Mouse (Mus musculus): ENCODE results near the gene Timm8a2.

GRCm38 (mm10) chr14:121985477-121985876, 49.0 kb upstream of the Timm8a2 start:
- TF ChIP-seq EP300 (IDR thresholded peaks at IDR 0.05; ENCODE audit: low read depth in 1 of 2, low read length in 2 of 2) = peak; percentile 53 to 83
- no peak for TF ChIP-seq ELF1 (IDR thresholded peaks at IDR 0.05; ENCODE audit: low read depth, low read length)
- peak; percentile 66 for TF ChIP-seq GATA1 (IDR thresholded peaks at IDR 0.05; ENCODE audit: low read depth, low read length)
- TF ChIP-seq CTCF (IDR thresholded peaks at IDR 0.05 in 2 of 3, conservative IDR thresholded peaks at IDR 0.05 in 1 of 3; ENCODE audit: control insufficient read depth in 1 of 3, insufficient read depth in 1 of 3, low read depth in 2 of 3, low read length in 3 of 3, poor library complexity in 1 of 3, severe bottlenecking in 1 of 3) = no peak
- no peak for TF ChIP-seq POLR2A (IDR thresholded peaks at IDR 0.05; ENCODE audit: control insufficient read depth in 1 of 2, insufficient read depth in 1 of 2, low read depth in 1 of 2, low read length in 2 of 2, poor library complexity in 1 of 2)
- peak; percentile 67 for TF ChIP-seq TAL1 (IDR thresholded peaks at IDR 0.05; ENCODE audit: low read length)
- no peak for TF ChIP-seq USF1 (IDR thresholded peaks at IDR 0.05; ENCODE audit: low read depth, low read length)
- no peak for TF ChIP-seq ZMIZ1 (IDR thresholded peaks at IDR 0.05; ENCODE audit: low read depth, low read length)
- TF ChIP-seq MYB (IDR thresholded peaks at IDR 0.05; ENCODE audit: low read depth, low read length) = no peak
- TF ChIP-seq MYC (IDR thresholded peaks at IDR 0.05; ENCODE audit: low read depth, low read length) = no peak

Measured in MEL (cell line).